Mouse (Mus musculus): ENCODE results near the gene Rgs7. TPM values are rescaled to one million over a fixed set of nuclear protein-coding genes. Genes with fewer than 3 reads are reported as not detected.

The Rgs7 gene
- polyA plus RNA-seq, 1 experiment = 0.16 TPM

DNA sequence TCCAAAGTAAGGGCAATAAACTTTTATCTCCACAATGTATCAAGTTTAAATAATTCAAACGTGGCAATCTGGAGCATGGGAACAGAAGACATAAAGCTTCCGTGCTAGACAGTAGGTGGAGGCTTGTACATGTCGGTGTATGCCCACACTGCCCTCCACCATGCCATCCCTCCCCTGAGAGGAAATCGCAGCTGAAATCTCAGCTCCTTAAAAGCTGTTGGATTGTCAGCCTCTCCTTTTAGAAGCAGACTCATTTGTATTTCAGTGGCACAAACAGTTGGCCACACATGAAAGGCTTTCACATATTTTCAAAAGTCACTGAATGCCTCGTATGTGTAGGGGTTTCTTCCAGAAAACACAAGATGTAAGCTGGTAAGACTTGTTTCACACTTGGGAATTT lies 304.1 kb downstream of the Rgs7 start:
- no peak for TF ChIP-seq SRF (IDR thresholded peaks at IDR 0.05; ENCODE audit: control insufficient read depth, insufficient read length, low read depth)
- TF ChIP-seq CEBPB (IDR thresholded peaks at IDR 0.05; ENCODE audit: insufficient read depth, poor library complexity, severe bottlenecking) = no peak
- no peak for TF ChIP-seq TCF3 (IDR thresholded peaks at IDR 0.05; ENCODE audit: insufficient read length, low read depth)
- no peak for TF ChIP-seq MAX (IDR thresholded peaks at IDR 0.05; ENCODE audit: low read depth)
- TF ChIP-seq MYOG (IDR thresholded peaks at IDR 0.05; ENCODE audit: control insufficient read depth in 1 of 3, insufficient read depth in 1 of 3, insufficient read length in 2 of 3, low read depth in 2 of 3) = no peak
- no peak for TF ChIP-seq USF1 (IDR thresholded peaks at IDR 0.05; ENCODE audit: low read depth)
- H3K4me3 ChIP-seq = no peak overlapping the region
- H3ac ChIP-seq (ENCODE audit: control insufficient read depth, insufficient read length) = no peak overlapping the region
- no peak overlapping the region for H3K4me2 ChIP-seq (ENCODE audit: low read depth)
- H3K79me2 ChIP-seq (ENCODE audit: control insufficient read depth, insufficient read depth) = no peaks in the 10 kb centered on the region
- no peaks in the 10 kb centered on the region for H3K27me3 ChIP-seq (ENCODE audit: control insufficient read depth, insufficient read depth, insufficient read length)
- no peaks in the 10 kb centered on the region for H3K36me3 ChIP-seq (ENCODE audit: control insufficient read depth, insufficient read depth)

GRCm38 (mm10) chr1:175185211-175185610 lies 307.1 kb downstream of the Rgs7 start:
- no peak overlapping the region for H3ac ChIP-seq (ENCODE audit: control insufficient read depth, insufficient read length)
- no peak for TF ChIP-seq SRF (IDR thresholded peaks at IDR 0.05; ENCODE audit: control insufficient read depth, insufficient read length, low read depth)
- TF ChIP-seq E2F4 (IDR thresholded peaks at IDR 0.05; ENCODE audit: insufficient read depth) = no peak
- TF ChIP-seq MAX (IDR thresholded peaks at IDR 0.05; ENCODE audit: low read depth) = no peak
- TF ChIP-seq REST (IDR thresholded peaks at IDR 0.05; ENCODE audit: insufficient read depth, insufficient read length) = no peak
- no peak for TF ChIP-seq POLR2A (IDR thresholded peaks at IDR 0.05; ENCODE audit: insufficient read length, low read depth)
- no peak for TF ChIP-seq USF1 (IDR thresholded peaks at IDR 0.05; ENCODE audit: low read depth)
- H3K4me2 ChIP-seq (ENCODE audit: low read depth) = no peak overlapping the region
- H3K36me3 ChIP-seq (ENCODE audit: control insufficient read depth, insufficient read depth) = no peaks in the 10 kb centered on the region
- no peaks in the 10 kb centered on the region for H3K79me2 ChIP-seq (ENCODE audit: control insufficient read depth, insufficient read depth)
- H3K27me3 ChIP-seq (ENCODE audit: control insufficient read depth, insufficient read depth, insufficient read length) = no peaks in the 10 kb centered on the region
- H3K4me3 ChIP-seq = no peak overlapping the region

GRCm38 (mm10) chr1:175184736-175185135 lies 307.6 kb downstream of the Rgs7 start:
- Histone ChIP-seq H3K27me3 (ENCODE audit: control insufficient read depth, insufficient read depth, insufficient read length) (no peaks in the 10 kb centered on the region), H3K4me3 (no peak overlapping the region), H3K36me3 (ENCODE audit: control insufficient read depth, insufficient read depth) (no peaks in the 10 kb centered on the region), H3K4me2 (ENCODE audit: low read depth) (no peak overlapping the region), H3K79me2 (ENCODE audit: control insufficient read depth, insufficient read depth) (no peaks in the 10 kb centered on the region), H3ac (ENCODE audit: control insufficient read depth, insufficient read length) (no peak overlapping the region)
- TF ChIP-seq MYOD1 (IDR thresholded peaks at IDR 0.05; ENCODE audit: control insufficient read depth in 1 of 3, insufficient read length in 2 of 3, low read depth in 2 of 3) = no peak
- TF ChIP-seq REST (IDR thresholded peaks at IDR 0.05; ENCODE audit: insufficient read depth, insufficient read length) = no peak
- TF ChIP-seq MAX (IDR thresholded peaks at IDR 0.05; ENCODE audit: low read depth) = no peak
- TF ChIP-seq TCF12 (IDR thresholded peaks at IDR 0.05; ENCODE audit: insufficient read depth, poor library complexity, severe bottlenecking) = no peak
- no peak for TF ChIP-seq SRF (IDR thresholded peaks at IDR 0.05; ENCODE audit: control insufficient read depth, insufficient read length, low read depth)
- no peak for TF ChIP-seq CEBPB (IDR thresholded peaks at IDR 0.05; ENCODE audit: insufficient read depth, poor library complexity, severe bottlenecking)
- TF ChIP-seq E2F4 (IDR thresholded peaks at IDR 0.05; ENCODE audit: insufficient read depth) = no peak
- TF ChIP-seq POLR2A (IDR thresholded peaks at IDR 0.05; ENCODE audit: insufficient read length, low read depth) = no peak
- no peak for TF ChIP-seq POLR2AphosphoS2 (IDR thresholded peaks at IDR 0.05; ENCODE audit: insufficient read length, low read depth)
- no peak for TF ChIP-seq TCF3 (IDR thresholded peaks at IDR 0.05; ENCODE audit: insufficient read length, low read depth)
- no peak for TF ChIP-seq MYOG (IDR thresholded peaks at IDR 0.05; ENCODE audit: control insufficient read depth in 1 of 3, insufficient read depth in 1 of 3, insufficient read length in 2 of 3, low read depth in 2 of 3)

GRCm38 (mm10) chr1:175178733-175179132 lies 313.6 kb downstream of the Rgs7 start:
- H3ac ChIP-seq (ENCODE audit: control insufficient read depth, insufficient read length) = no peak overlapping the region
- no peak overlapping the region for H3K4me3 ChIP-seq
- H3K79me2 ChIP-seq (ENCODE audit: control insufficient read depth, insufficient read depth) = no peaks in the 10 kb centered on the region
- H3K36me3 ChIP-seq (ENCODE audit: control insufficient read depth, insufficient read depth) = no peaks in the 10 kb centered on the region
- TF ChIP-seq USF1 (IDR thresholded peaks at IDR 0.05; ENCODE audit: low read depth) (no peak), REST (IDR thresholded peaks at IDR 0.05; ENCODE audit: insufficient read depth, insufficient read length) (no peak), MAX (IDR thresholded peaks at IDR 0.05; ENCODE audit: low read depth) (no peak), CEBPB (IDR thresholded peaks at IDR 0.05; ENCODE audit: insufficient read depth, poor library complexity, severe bottlenecking) (no peak)
- no peaks in the 10 kb centered on the region for H3K27me3 ChIP-seq (ENCODE audit: control insufficient read depth, insufficient read depth, insufficient read length)
- H3K4me2 ChIP-seq (ENCODE audit: low read depth) = no peak overlapping the region

GRCm38 (mm10) chr1:175174918-175175675 lies 317.2 kb downstream of the Rgs7 start:
- H3K27me3 ChIP-seq (ENCODE audit: control insufficient read depth, insufficient read depth, insufficient read length) = no peaks in the 10 kb centered on the region
- no peak overlapping the region for H3K4me2 ChIP-seq (ENCODE audit: low read depth)
- H3K4me3 ChIP-seq = no peak overlapping the region
- H3K79me2 ChIP-seq (ENCODE audit: control insufficient read depth, insufficient read depth) = no peaks in the 10 kb centered on the region
- H3K36me3 ChIP-seq (ENCODE audit: control insufficient read depth, insufficient read depth) = no peaks in the 10 kb centered on the region
- H3ac ChIP-seq (ENCODE audit: control insufficient read depth, insufficient read length) = no peak overlapping the region
- TF ChIP-seq TCF3 (IDR thresholded peaks at IDR 0.05; ENCODE audit: insufficient read length, low read depth) (no peak), MAX (IDR thresholded peaks at IDR 0.05; ENCODE audit: low read depth) (no peak), CEBPB (IDR thresholded peaks at IDR 0.05; ENCODE audit: insufficient read depth, poor library complexity, severe bottlenecking) (no peak)
